ENCODE assay signal across 8 mouse cellular contexts in genomic region chr11:120423569-120424295, GRCm38 (mm10). TPM values are rescaled to one million over a fixed set of nuclear protein-coding genes. Genes with fewer than 3 reads are reported as not detected.
DNase-seq lines count a peak whose midpoint lies in the region; ATAC-seq and TF ChIP-seq lines count a peak whose summit lies in the region.

No protein-coding gene starts in this region.

- H3K27me3 ChIP-seq in heart, embryonic 10.5 days (ENCODE audit: insufficient read depth, poor library complexity, severe bottlenecking): no peaks in the 10 kb centered on the region
- H3K27me3 ChIP-seq in liver, postnatal 0 days (ENCODE audit: insufficient read depth, low read length): no peaks in the 10 kb centered on the region

- H3K9ac ChIP-seq in liver, postnatal 0 days (replicated peaks): no peak overlapping the region

- ATAC-seq in liver, postnatal 0 days: peak; percentile 68
- ATAC-seq in activated CD4-positive, CD25-positive, alpha-beta regulatory T cell, adult 4 months: no peak

- H3K4me3 ChIP-seq in heart, embryonic 10.5 days: no peak overlapping the region
- no peak overlapping the region for H3K4me3 ChIP-seq in liver, postnatal 0 days (ENCODE audit: low read depth, low read length)

- peak; percentile 14 to 40 for DNase-seq in CD8-positive naive resting alpha-beta T cell, adult 2 months (ENCODE audit: low read depth in 2 of 2, low spot score in 2 of 2)
- DNase-seq in NIH3T3 (ENCODE audit: low read depth): peak; percentile 85
- DNase-seq in cerebellum, postnatal 10 days: peak; percentile 82 to 87
- no peak for DNase-seq in heart, embryonic 10.5 days (ENCODE audit: low spot score)
- peak; percentile 82 for DNase-seq in kidney, postnatal 10 days
- DNase-seq in liver, postnatal 0 days: peak; percentile 72
- DNase-seq in right cerebral cortex, postnatal 14 days: peak; percentile 58

- peak overlapping the region; percentile 47; the same call in 1 of the 2 replicates for H3K27ac ChIP-seq in heart, embryonic 10.5 days
- H3K27ac ChIP-seq in liver, postnatal 0 days (ENCODE audit: low read depth): peak overlapping the region; percentile 62; the same call in 1 of the 2 replicates

- TF ChIP-seq EP300 in liver, postnatal 0 days (IDR thresholded peaks at IDR 0.05; ENCODE audit: low read depth): no peak

- 74% methylated on average over 9 of the region's 9 CpGs for WGBS in heart, embryonic 10.5 days
- 70% methylated on average over 9 of the region's 9 CpGs for WGBS in liver, postnatal 0 days (ENCODE audit: insufficient replicate concordance)

- peak; percentile 80 for TF ChIP-seq CTCF in liver, postnatal 0 days (IDR thresholded peaks at IDR 0.05; ENCODE audit: low read depth)

- peaks cover 90% of the 10 kb centered on the region for H3K36me3 ChIP-seq in heart, embryonic 10.5 days
- H3K36me3 ChIP-seq in liver, postnatal 0 days (replicated peaks; ENCODE audit: insufficient read depth, low read length): peaks cover 84% of the 10 kb centered on the region

- no peak overlapping the region for H3K4me2 ChIP-seq in liver, postnatal 0 days (ENCODE audit: low read depth, low read length)

- no peaks in the 10 kb centered on the region for H3K9me3 ChIP-seq in heart, embryonic 10.5 days
- no peaks in the 10 kb centered on the region for H3K9me3 ChIP-seq in liver, postnatal 0 days (ENCODE audit: low read length)

- H3K4me1 ChIP-seq in heart, embryonic 10.5 days: 0 out of 2 replicates have a peak, but pooled peaks cover 5% of the 10 kb centered on the region
- 0 out of 2 replicates have a peak, but pooled peaks cover 4% of the 10 kb centered on the region for H3K4me1 ChIP-seq in liver, postnatal 0 days (ENCODE audit: insufficient read depth)

RNA-seq across cellular contexts. Expression of gene Nploc4, which starts 13.8 kb away (rescaled TPM):
- polyA plus RNA-seq in heart, embryonic 10.5 days (2016; fragmentation: Nextera tagmentation; extraction: Ambion mirVana): 43.0 and 49.6 TPM in 2 replicates
- polyA plus RNA-seq in liver, postnatal 0 days (2015; fragmentation: Nextera tagmentation; extraction: Ambion mirVana): 12.5 and 12.8 TPM in 2 replicates
- 1 to 10 TPM; 9.1 to 9.7 TPM for polyA plus RNA-seq in activated CD4-positive, CD25-positive, alpha-beta regulatory T cell, adult 4 months (2017; shearing (Covaris generic))

RNA-seq across cellular contexts. Expression of gene Tspan10, which starts 18.7 kb away (rescaled TPM):
- not detected in 2 replicates for polyA plus RNA-seq in heart, embryonic 10.5 days (2016; fragmentation: Nextera tagmentation; extraction: Ambion mirVana)
- polyA plus RNA-seq in liver, postnatal 0 days (2015; fragmentation: Nextera tagmentation; extraction: Ambion mirVana): not detected in 2 replicates
- polyA plus RNA-seq in activated CD4-positive, CD25-positive, alpha-beta regulatory T cell, adult 4 months (2017; shearing (Covaris generic)): not detected

RNA-seq across cellular contexts. Expression of gene Pde6g, which starts 29.6 kb away (rescaled TPM):
- polyA plus RNA-seq in heart, embryonic 10.5 days (2016; fragmentation: Nextera tagmentation; extraction: Ambion mirVana): 0.44 TPM in 1 of 2 replicates, not detected in the other
- polyA plus RNA-seq in liver, postnatal 0 days (2015; fragmentation: Nextera tagmentation; extraction: Ambion mirVana): 0.20 TPM in 1 of 2 replicates, not detected in the other
- under 1 TPM in 1 of 2 experiments, not detected in 1; 0.38 TPM for polyA plus RNA-seq in activated CD4-positive, CD25-positive, alpha-beta regulatory T cell, adult 4 months (2017; shearing (Covaris generic))

RNA-seq across cellular contexts. Expression of gene Oxld1, which starts 34.1 kb away (rescaled TPM):
- 16.7 and 17.6 TPM in 2 replicates for polyA plus RNA-seq in heart, embryonic 10.5 days (2016; fragmentation: Nextera tagmentation; extraction: Ambion mirVana)
- 18.9 and 19.0 TPM in 2 replicates for polyA plus RNA-seq in liver, postnatal 0 days (2015; fragmentation: Nextera tagmentation; extraction: Ambion mirVana)
- 1 to 10 TPM; 7.5 to 8.5 TPM for polyA plus RNA-seq in activated CD4-positive, CD25-positive, alpha-beta regulatory T cell, adult 4 months (2017; shearing (Covaris generic))

RNA-seq across cellular contexts. Expression of gene Ccdc137, which starts 34.2 kb away (rescaled TPM):
- polyA plus RNA-seq in heart, embryonic 10.5 days (2016; fragmentation: Nextera tagmentation; extraction: Ambion mirVana): 27.0 and 36.1 TPM in 2 replicates
- 9.0 and 11.7 TPM in 2 replicates for polyA plus RNA-seq in liver, postnatal 0 days (2015; fragmentation: Nextera tagmentation; extraction: Ambion mirVana)
- 10 to 100 TPM; 15.6 to 22.7 TPM for polyA plus RNA-seq in activated CD4-positive, CD25-positive, alpha-beta regulatory T cell, adult 4 months (2017; shearing (Covaris generic))
